Mouse (Mus musculus): Measurements from ENCODE around the gene Ahctf1. TPM values are rescaled to one million over a fixed set of nuclear protein-coding genes. Genes with fewer than 3 reads are reported as not detected.

Ahctf1 gene
- total RNA-seq, 2 experiments from 2014 or later = 15.3 to 19.1 TPM

GRCm38 (mm10) chr1:179713367-179713766 is 90.1 kb downstream of the Ahctf1 start:
- DNase-seq = no peak

GRCm38 (mm10) chr1:179712658-179713057 is 90.8 kb downstream of the Ahctf1 start:
- no peak for DNase-seq

- DNase-seq = no peak
Observed at GRCm38 (mm10) chr1:179710739-179711138, 92.7 kb downstream of the Ahctf1 start.

GRCm38 (mm10) chr1:179709390-179709789 is 94.1 kb downstream of the Ahctf1 start:
- peak; percentile 72 for DNase-seq

GRCm38 (mm10) chr1:179705154-179705553 is 98.3 kb downstream of the Ahctf1 start:
- peak; percentile 54 for DNase-seq

GRCm38 (mm10) chr1:179704150-179704549 is 99.3 kb downstream of the Ahctf1 start:
- DNase-seq = no peak

Other genes with a start within 250 kb of the Ahctf1 start
- 10 to 100 TPM; 29.8 to 34.6 TPM for gene Sccpdh, start 135.5 kb downstream of the Ahctf1 start, total RNA-seq (2021)
- under 1 TPM in 1 of 2 experiments, not detected in 1; 0.18 TPM for gene Kif28, start 58.4 kb downstream of the Ahctf1 start, total RNA-seq (2021)
- not detected for gene Gm10518, start 304 bp downstream of the Ahctf1 start, total RNA-seq (2021)
- 10 to 100 TPM; 22.1 to 22.9 TPM for gene Cdc42bpa, start 156.8 kb upstream of the Ahctf1 start, total RNA-seq (2021)